Mouse (Mus musculus) forebrain, embryonic 13.5 days (tissue): ENCODE measurements around the gene Gm20388. TPM values are rescaled to one million over a fixed set of nuclear protein-coding genes. Genes with fewer than 3 reads are reported as not detected.
A peak's percentile ranks its signal among the peaks of the same experiment; 100 is the strongest.

Source experiments
- ATAC-seq: fragments of 200-750 bp; cut with Nextera tagmentation; 2 replicates; pipeline ENCODE4 v1.8.0; 2017
- H3K27ac ChIP-seq: fragments of 300-500 bp; sonication (generic); 2 replicates; pipeline ENCODE4 v1.5.1; 2015; ENCODE audit warnings: inconsistent platforms, mild to moderate bottlenecking, moderate library complexity
- H3K27me3 ChIP-seq: fragments of 300-500 bp; sonication (generic); 2 replicates; pipeline ENCODE4 v1.6.1; 2015; ENCODE audit warnings: mild to moderate bottlenecking, inconsistent platforms
- H3K36me3 ChIP-seq: fragments of 300-500 bp; sonication (generic); 2 replicates; pipeline ENCODE4 v1.6.1; 2015; ENCODE audit warnings: mild to moderate bottlenecking, inconsistent platforms; ENCODE audit not compliant: poor library complexity, severe bottlenecking
- H3K4me1 ChIP-seq: fragments of 300-500 bp; sonication (generic); 2 replicates; pipeline ENCODE4 v1.6.1; 2015; ENCODE audit warnings: inconsistent platforms
- H3K4me2 ChIP-seq: fragments of 300-500 bp; sonication (generic); 2 replicates; pipeline ENCODE4 v1.6.1; 2015; ENCODE audit warnings: inconsistent platforms, mild to moderate bottlenecking, moderate library complexity
- H3K4me3 ChIP-seq: fragments of 300-500 bp; sonication (generic); 2 replicates; pipeline ENCODE4 v1.5.1; 2015; ENCODE audit warnings: mild to moderate bottlenecking, inconsistent platforms
- H3K9ac ChIP-seq: fragments of 300-500 bp; sonication (generic); 2 replicates; pipeline ENCODE4 v1.6.1; 2015; ENCODE audit warnings: mild to moderate bottlenecking, inconsistent platforms
- H3K9me3 ChIP-seq: fragments of 300-500 bp; sonication (generic); replicated peaks from 2 replicates; pipeline ENCODE4 v1.6.1; 2016; ENCODE audit warnings: inconsistent platforms
- WGBS: fragments of 180-500 bp; shearing (Covaris S2); methylation state at CpG from one replicate; pipeline ENCODE4 v1.1.7; 2015; 5-methylcytosine and 5-hydroxymethylcytosine counted together
- polyA plus RNA-seq: library from polyadenylated mRNA; unstranded; fragments of >200 nt; fragmentation: Nextera tagmentation; extraction: Ambion mirVana; gene quantifications from 2 replicates; pipeline ENCODE4 v1.2.1, GENCODE M21; 2015

Gm20388 gene
- polyA plus RNA-seq, 1 experiment from 2014 or later = 5.6 TPM

- no peaks in the 10 kb centered on the region for H3K36me3 ChIP-seq
- peak overlapping the region; percentile 45 for H3K9ac ChIP-seq
- no peak overlapping the region for H3K4me3 ChIP-seq
- H3K27me3 ChIP-seq = no peaks in the 10 kb centered on the region; the same call in 1 of the 2 replicates
- ATAC-seq = no peak
- WGBS = 35% methylated on average over 5 of the region's 5 CpGs
- peak overlapping the region; percentile 73 for H3K27ac ChIP-seq
- peak overlapping the region; percentile 48 for H3K4me2 ChIP-seq
- no peaks in the 10 kb centered on the region for H3K9me3 ChIP-seq
- peaks cover 100% of the 10 kb centered on the region for H3K4me1 ChIP-seq
Measured at GRCm38 (mm10) chr8:120510863-120511457, 600.3 kb downstream of the Gm20388 start.

DNA sequence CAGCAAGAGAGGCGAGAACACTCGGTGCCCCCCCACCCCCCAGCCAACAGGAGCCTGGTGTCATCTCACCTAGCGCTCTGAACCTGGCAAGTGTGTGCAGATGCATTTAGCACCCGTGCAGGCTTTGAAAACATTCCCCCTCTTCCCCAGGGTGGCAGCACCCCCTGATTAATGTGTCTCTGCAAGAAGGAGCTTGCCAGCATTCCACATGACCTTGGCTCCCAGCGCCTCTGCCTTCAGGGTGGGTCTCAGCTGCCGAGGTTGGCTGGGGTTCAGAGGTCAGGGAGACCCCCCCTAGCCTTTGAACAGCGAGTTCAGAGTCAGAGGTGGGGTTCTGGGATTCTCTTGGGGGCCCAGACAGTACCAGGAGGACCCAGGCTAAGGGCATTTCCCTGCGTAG, 601.1 kb downstream of the Gm20388 start:
- Histone ChIP-seq H3K27me3 (no peaks in the 10 kb centered on the region; the same call in 1 of the 2 replicates), H3K4me1 (peaks cover 100% of the 10 kb centered on the region), H3K4me3 (no peak overlapping the region), H3K36me3 (no peaks in the 10 kb centered on the region), H3K9ac (peak overlapping the region; percentile 17), H3K27ac (peak overlapping the region; percentile 73), H3K9me3 (no peaks in the 10 kb centered on the region), H3K4me2 (peak overlapping the region; percentile 48)
- WGBS = 33% methylated on average over 8 of the region's 8 CpGs
- ATAC-seq = no peak

GRCm38 (mm10) chr8:120512326-120512725, 601.7 kb downstream of the Gm20388 start:
- Histone ChIP-seq H3K9ac (peak overlapping the region; percentile 17; the same call in 1 of the 2 replicates), H3K4me2 (peak overlapping the region; percentile 48; the same call in 1 of the 2 replicates)
- ATAC-seq = no peak

GRCm38 (mm10) chr8:120513145-120513544, 602.5 kb downstream of the Gm20388 start:
- no peak for ATAC-seq
- no peaks in the 10 kb centered on the region for H3K9me3 ChIP-seq
- H3K9ac ChIP-seq = no peak overlapping the region
- no peaks in the 10 kb centered on the region for H3K36me3 ChIP-seq
- H3K4me3 ChIP-seq = no peak overlapping the region
- peak overlapping the region; percentile 48 for H3K4me2 ChIP-seq
- H3K27ac ChIP-seq = peak overlapping the region; percentile 95
- peaks cover 100% of the 10 kb centered on the region for H3K4me1 ChIP-seq
- 19% methylated on average over 6 of the region's 6 CpGs for WGBS
- H3K27me3 ChIP-seq = no peaks in the 10 kb centered on the region; the same call in 1 of the 2 replicates

More at GRCm38 (mm10) chr8:120512326-120512725, 601.7 kb downstream of the Gm20388 start:
- Histone ChIP-seq H3K36me3 (no peaks in the 10 kb centered on the region), H3K4me1 (peaks cover 100% of the 10 kb centered on the region), H3K4me3 (no peak overlapping the region), H3K27ac (peak overlapping the region; percentile 73), H3K27me3 (no peaks in the 10 kb centered on the region; the same call in 1 of the 2 replicates), H3K9me3 (no peaks in the 10 kb centered on the region)
- 25% methylated on average over 11 of the region's 11 CpGs for WGBS

DNA sequence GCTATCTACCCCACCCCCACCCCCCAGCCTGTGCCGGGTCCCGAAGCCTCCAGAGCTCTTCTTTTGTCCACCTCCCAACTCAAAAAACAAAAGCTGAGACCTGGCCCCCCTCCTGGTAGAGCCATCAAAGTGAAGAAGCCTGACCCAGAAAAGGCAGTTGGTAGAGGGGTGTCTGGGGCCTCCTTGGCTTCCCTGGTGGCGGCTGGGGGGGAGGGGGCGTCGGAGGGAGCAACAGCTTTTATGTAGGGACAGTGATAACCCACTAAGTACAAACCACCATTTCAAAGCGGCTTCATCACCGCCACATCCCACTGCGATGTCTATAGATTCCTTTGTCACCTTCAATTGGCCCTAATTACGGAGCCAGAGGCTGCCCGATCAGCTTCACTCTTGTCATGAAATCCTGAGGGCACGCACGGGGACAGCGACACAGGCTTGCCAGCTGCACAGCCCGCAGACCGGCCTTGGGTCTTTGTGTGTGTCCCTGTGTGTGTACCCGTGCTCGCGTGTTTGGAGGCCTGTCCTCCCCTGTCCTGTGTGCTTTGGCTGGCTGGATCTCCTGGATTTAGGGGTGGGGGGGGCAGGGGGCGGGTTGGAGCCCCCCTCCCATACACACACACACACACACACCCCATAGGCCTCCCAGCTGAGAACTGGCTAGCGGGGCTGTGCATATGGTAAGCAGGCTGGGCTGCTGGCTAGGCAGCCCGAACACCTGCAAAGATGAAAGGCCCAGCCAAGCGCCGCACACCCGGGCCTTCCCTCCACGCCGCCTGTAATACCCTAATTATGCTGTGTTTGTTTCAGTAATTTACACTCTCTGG, 603.2 kb downstream of the Gm20388 start:
- peak overlapping the region; percentile 95 for H3K27ac ChIP-seq
- 2% methylated on average over 25 of the region's 26 CpGs for WGBS
- peak overlapping the region; percentile 55 for H3K9ac ChIP-seq
- H3K27me3 ChIP-seq = no peaks in the 10 kb centered on the region; the same call in 1 of the 2 replicates
- no peaks in the 10 kb centered on the region for H3K9me3 ChIP-seq
- H3K4me2 ChIP-seq = peak overlapping the region; percentile 48
- peak; percentile 78 for ATAC-seq
- 0 out of 2 replicates have a peak overlapping the region, but pooled peaks have one; percentile 4 for H3K4me3 ChIP-seq
- peaks cover 100% of the 10 kb centered on the region for H3K4me1 ChIP-seq
- no peaks in the 10 kb centered on the region for H3K36me3 ChIP-seq

GRCm38 (mm10) chr8:120515214-120515613, 604.6 kb downstream of the Gm20388 start:
- Histone ChIP-seq H3K4me3 (no peak overlapping the region), H3K9me3 (no peaks in the 10 kb centered on the region), H3K36me3 (no peaks in the 10 kb centered on the region), H3K4me1 (peaks cover 100% of the 10 kb centered on the region), H3K9ac (no peak overlapping the region), H3K4me2 (no peak overlapping the region), H3K27me3 (no peaks in the 10 kb centered on the region; the same call in 1 of the 2 replicates), H3K27ac (peak overlapping the region; percentile 95)
- no peak for ATAC-seq
- 92% methylated on average over 2 of the region's 2 CpGs for WGBS

DNA sequence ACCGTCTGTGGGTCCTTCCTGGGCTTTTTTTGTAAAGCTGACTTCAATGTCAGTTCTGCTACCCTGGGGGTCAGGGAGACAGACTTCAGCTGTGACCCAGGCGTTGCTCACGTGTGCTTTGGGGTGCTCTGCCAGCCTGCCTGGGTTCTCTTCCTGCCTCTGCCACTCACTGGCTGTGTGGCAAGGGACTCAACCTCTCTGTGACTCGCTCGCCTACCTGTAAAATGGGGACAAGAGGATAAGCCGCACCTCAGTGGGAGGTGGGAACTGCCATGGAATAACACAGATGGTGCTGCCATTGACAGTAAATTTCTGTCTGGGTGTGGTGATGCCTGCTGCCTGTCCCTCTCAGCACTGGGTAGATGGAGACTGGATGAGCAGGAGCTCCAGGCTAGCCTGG, 605.0 kb downstream of the Gm20388 start:
- no peak overlapping the region for H3K4me3 ChIP-seq
- no peak overlapping the region for H3K9ac ChIP-seq
- WGBS = 87% methylated on average over 6 of the region's 6 CpGs
- no peak overlapping the region for H3K4me2 ChIP-seq
- H3K27me3 ChIP-seq = no peaks in the 10 kb centered on the region; the same call in 1 of the 2 replicates
- peaks cover 100% of the 10 kb centered on the region for H3K4me1 ChIP-seq
- no peak for ATAC-seq
- peak overlapping the region; percentile 95; the same call in 1 of the 2 replicates for H3K27ac ChIP-seq
- H3K9me3 ChIP-seq = no peaks in the 10 kb centered on the region
- no peaks in the 10 kb centered on the region for H3K36me3 ChIP-seq

GRCm38 (mm10) chr8:120516182-120516755, 605.6 kb downstream of the Gm20388 start:
- Histone ChIP-seq H3K4me3 (no peak overlapping the region), H3K9me3 (no peaks in the 10 kb centered on the region), H3K4me2 (peak overlapping the region; percentile 41), H3K27me3 (no peaks in the 10 kb centered on the region; the same call in 1 of the 2 replicates), H3K9ac (0 out of 2 replicates have a peak overlapping the region, but pooled peaks have one; percentile 30), H3K4me1 (peaks cover 100% of the 10 kb centered on the region), H3K27ac (peak overlapping the region; percentile 65), H3K36me3 (no peaks in the 10 kb centered on the region)
- 8% methylated on average over 12 of the region's 12 CpGs for WGBS
- no peak for ATAC-seq

DNA sequence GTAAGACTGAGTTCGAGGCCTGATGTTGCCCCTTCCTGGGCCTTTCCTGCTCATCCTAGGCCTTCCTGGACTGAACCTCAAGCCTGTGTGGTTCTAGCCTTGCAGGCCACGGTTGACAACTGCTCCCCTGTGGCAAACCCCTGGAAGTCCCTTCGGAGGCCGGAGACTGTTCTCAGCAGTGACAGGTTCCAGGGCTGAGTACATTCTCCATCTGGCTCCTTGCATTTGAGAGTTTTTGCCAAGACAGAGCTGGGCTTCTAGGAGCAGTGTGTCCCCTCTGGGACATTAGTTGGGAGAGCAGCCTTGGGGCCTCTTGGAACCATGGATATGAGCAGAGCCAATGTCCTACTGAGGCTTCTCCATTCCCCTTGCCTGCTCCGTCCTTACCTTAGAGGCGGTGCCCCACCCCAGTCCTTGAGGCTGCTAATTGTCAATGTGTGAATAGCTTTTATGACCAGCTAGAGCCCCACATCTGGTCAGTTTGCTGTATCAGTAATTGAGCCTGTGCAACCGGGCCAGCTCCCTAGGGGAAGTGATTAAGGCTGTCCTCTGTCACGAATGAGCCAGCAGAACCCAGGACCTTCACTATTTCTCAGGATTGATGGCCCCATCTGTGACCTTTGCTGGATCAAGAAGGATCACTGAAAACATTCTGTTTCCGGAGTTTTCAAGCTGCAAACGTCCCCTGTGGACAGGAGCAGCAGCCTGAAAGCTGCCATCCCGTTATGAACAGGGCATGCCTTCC, 607.2 kb downstream of the Gm20388 start:
- peaks cover 100% of the 10 kb centered on the region for H3K4me1 ChIP-seq
- peak overlapping the region; percentile 37 for H3K9ac ChIP-seq
- H3K27me3 ChIP-seq = no peaks in the 10 kb centered on the region; the same call in 1 of the 2 replicates
- no peaks in the 10 kb centered on the region for H3K36me3 ChIP-seq
- ATAC-seq = no peak
- no peak overlapping the region for H3K4me3 ChIP-seq
- 42% methylated on average over 11 of the region's 11 CpGs for WGBS
- no peaks in the 10 kb centered on the region for H3K9me3 ChIP-seq
- H3K27ac ChIP-seq = peak overlapping the region; percentile 65
- peak overlapping the region; percentile 2; the same call in 1 of the 2 replicates for H3K4me2 ChIP-seq

GRCm38 (mm10) chr8:120518736-120519534, 608.3 kb downstream of the Gm20388 start:
- H3K27me3 ChIP-seq = no peaks in the 10 kb centered on the region; the same call in 1 of the 2 replicates
- peak overlapping the region; percentile 1; the same call in 1 of the 2 replicates for H3K4me2 ChIP-seq
- no peaks in the 10 kb centered on the region for H3K9me3 ChIP-seq
- H3K27ac ChIP-seq = peak overlapping the region; percentile 65; the same call in 1 of the 2 replicates
- WGBS = 53% methylated on average over 14 of the region's 14 CpGs
- no peak overlapping the region for H3K4me3 ChIP-seq
- H3K9ac ChIP-seq = no peak overlapping the region
- no peaks in the 10 kb centered on the region for H3K36me3 ChIP-seq
- H3K4me1 ChIP-seq = peaks cover 100% of the 10 kb centered on the region
- no peak for ATAC-seq
